10 mouse cellular contexts compared by ENCODE assay signal in the genomic region with DNA sequence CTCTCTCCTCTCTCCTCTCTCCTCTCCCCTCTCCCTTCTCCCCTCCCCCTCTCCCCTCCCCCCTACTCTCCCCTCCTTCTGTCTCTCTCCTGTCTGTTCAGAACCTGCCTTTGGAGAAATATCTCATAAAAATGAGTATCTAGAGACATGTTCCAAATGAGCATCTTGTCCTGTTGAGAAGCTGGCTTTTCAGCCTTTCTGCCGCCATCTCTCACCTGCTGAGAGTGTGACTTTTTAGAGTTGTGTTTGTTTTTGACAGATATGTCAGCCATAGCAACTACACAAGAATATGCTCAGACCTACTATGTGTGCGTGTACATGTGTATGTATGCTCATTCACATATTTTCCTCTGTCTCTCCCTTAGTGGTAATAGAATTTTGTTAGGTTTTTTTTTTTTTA.
"Had no signal": no experiment of that assay in that cellular context is flagged by ENCODE, and none has a peak within 500 bp of the region (broad histone marks: within the 10 kb centered on the region; RNA-seq: fewer than 3 reads in every experiment).

No protein-coding gene starts in this region.

- ATAC-seq: liver, embryonic 12.5 days; midbrain, embryonic 13.5 days; midbrain, embryonic 16.5 days had no signal

- DNase-seq: kidney, postnatal 25 days; liver; lung, adult 18-20 months; lung, postnatal 10 days; lung, postnatal 36 days; thymus, adult 18-20 months; thymus, postnatal 36 days had no signal
